Mouse (Mus musculus) stomach, postnatal 0 days (tissue): ENCODE results near the gene Zfp526.

Experiments used
- CTCF ChIP-seq: IDR thresholded peaks from 2 replicates; pipeline ENCODE4 v1.5.1; 2016; ENCODE audit warnings: antibody characterized with exemption, low read depth, mild to moderate bottlenecking, moderate library complexity
- EP300 ChIP-seq: optimal IDR thresholded peaks from 2 replicates; pipeline ENCODE3; 2016; ENCODE audit warnings: antibody characterized with exemption

DNA sequence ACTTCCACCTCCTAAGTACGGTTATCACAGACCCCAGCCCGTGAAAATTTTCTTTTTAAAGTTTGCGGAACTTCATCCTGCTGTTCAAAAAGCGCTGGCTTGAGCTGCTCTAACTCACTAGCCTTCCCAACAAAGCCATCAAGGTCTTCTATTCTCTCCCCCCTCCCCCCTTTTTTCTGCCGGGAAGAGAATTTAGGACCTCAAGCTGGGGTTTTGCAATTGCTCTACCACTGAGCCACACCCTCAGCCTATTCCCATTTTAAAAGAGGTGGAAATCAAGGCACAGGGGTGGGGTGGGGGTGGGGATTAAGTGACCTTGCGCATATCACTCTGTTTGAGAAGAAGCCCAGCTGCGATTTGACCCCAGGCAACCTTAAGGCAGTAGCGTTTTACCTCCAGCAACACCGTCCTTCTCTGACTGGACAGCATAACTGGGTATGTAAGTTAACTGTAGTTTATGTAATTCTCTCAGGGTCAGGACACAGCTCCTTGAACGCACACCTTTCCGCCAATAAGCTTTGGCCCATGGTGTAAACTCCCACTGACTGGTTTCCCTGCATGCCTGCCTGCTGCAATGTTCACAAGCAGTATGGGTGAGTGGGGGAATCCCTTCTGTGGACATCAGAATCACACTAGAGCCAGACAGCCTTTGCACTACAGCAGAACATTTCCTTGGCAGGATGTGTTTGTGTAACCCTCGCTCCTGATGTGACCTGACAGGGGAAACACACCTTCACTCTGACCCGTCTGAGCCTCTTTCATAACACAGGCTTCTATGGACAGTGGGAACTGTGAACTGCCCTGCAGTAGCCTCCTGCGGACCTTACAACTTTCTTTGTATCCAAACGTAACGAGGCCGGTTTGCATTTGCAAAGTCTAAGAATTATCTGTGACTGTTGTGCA, 43.0 kb downstream of the Zfp526 start:
- TF ChIP-seq CTCF = no peak
- no peak for TF ChIP-seq EP300
